Mouse (Mus musculus) bone marrow, adult 2 months (tissue): ENCODE data around the gene Nab2.

Source experiments
- CTCF ChIP-seq: fragments of 200-500 bp; IDR thresholded peaks from 2 replicates; pipeline ENCODE4 v1.5.1; 2011; ENCODE audit warnings: low read length, control low read depth; ENCODE audit not compliant: control insufficient read depth, insufficient read depth
- POLR2A ChIP-seq: fragments of 200-500 bp; IDR thresholded peaks from 2 replicates; pipeline ENCODE4 v1.6.1; 2011; ENCODE audit warnings: low read depth, mild to moderate bottlenecking, control low read depth, low read length, borderline replicate concordance; ENCODE audit not compliant: control insufficient read depth

DNA sequence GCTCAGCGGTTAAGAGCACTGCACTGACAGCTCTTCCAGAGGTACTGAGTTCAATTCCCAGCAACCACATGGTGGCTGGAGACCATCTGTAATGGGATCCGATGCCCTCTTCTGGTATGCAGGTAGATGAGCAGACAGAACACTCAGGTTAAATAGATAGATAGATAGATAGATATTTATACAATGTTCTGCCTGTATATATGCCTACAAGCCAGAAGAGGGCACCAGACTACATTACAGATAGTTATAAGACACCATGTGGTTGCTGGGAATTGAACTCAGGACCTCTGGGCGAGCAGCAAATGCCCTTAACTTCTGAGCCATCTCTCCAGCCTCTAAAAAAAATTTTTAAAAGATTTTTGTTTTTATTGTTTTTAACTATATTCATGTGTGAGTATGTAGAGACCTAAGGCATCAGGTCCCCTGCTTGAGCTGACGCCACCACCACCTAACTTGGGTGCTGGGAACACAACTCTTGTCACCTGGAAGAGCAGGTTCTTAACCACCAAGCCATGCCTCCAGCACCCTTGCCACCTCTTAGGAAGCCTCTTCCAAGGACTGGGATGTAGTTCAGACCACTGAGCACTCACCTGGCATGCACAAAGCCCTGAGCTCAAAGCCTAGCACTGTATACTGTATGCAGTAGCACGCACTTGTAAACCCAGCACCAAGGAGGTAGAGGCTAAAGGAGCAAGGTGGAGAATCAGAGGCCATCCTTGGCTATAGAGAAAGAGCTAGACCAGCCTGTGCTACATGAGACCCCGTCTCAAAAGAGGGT, 44.7 kb downstream of the Nab2 start:
- TF ChIP-seq CTCF (no peak), POLR2A (no peak)
